Mouse (Mus musculus): ENCODE measurements around the gene Hist2h2ac. TPM values are rescaled to one million over a fixed set of nuclear protein-coding genes. Genes with fewer than 3 reads are reported as not detected.
A peak's percentile ranks its signal among the peaks of the same experiment; 100 is the strongest.
"Not testable (repeated sequence)": the region's sequence is repeated elsewhere in the genome, so short reads cannot be mapped to it uniquely, and the experiment has no call there.

The Hist2h2ac gene
- polyA plus RNA-seq, 1 experiment, result not detected

GRCm38 (mm10) chr3:96239949-96240798, 19.5 kb upstream of the Hist2h2ac start, which contains the start of gene Hist2h2aa2:
Gene Hist2h2aa2, minus strand, starts transcription at chr3:96240276.
- peak within 1 kb of the TSS; percentile 65 for H3K4me3 ChIP-seq (ENCODE audit: insufficient read depth, low read depth, low read length)
- peak within 1 kb of the TSS; percentile 75 for H3K27ac ChIP-seq (replicated peaks; ENCODE audit: low read depth, low read length)
- H3K4me1 ChIP-seq (ENCODE audit: control insufficient read depth, insufficient read depth, insufficient read length, low read length), result not testable (repeated sequence)

DNA sequence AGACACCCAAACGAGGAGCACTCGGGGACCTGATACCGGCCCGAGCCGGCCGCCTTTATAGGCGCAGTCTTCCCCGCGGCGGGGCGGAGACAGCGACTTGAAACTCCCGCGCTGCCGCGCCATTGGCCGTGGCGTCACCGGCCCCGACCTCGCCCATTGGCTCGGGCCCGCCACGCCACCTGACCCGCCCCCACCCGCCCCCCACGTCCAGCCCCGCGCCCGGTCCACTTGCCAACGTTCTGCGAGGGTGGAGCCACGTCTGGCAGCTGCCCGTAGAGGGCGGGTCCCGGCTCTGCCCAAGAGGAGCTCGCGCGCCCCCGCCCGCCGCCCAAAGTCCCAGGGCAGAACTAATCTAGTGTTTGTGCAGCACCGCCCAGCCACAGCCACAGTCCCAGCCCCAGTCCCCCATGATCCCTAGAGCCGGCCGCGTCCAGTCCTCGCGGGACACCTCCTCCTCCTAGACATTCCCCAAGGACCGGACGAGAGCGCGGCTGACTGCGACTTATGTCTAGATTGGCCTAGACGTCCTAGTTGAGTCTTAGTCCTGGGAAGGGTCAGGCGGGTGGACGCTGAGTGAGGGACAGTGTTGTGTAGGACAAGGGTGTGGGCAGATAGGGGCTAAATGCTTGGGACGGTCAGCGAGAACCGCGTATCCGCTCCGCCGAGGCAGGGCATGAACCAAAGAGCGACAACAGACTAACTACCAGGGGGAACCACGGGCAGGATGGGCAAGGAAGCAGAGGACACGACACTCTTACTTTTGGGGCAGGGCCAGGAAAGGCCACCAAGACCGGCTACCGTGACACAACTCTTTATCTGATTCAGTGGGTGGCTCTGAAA, 18.5 kb upstream of the Hist2h2ac start, which contains the start of gene Hist2h3c2:
Gene Hist2h3c2, minus strand, starts transcription at position 174 of the 840 bp plus-strand sequence.
- Histone ChIP-seq H3K4me3 (ENCODE audit: insufficient read depth, low read depth, low read length) (peak within 1 kb of the TSS; percentile 65), H3K27ac (replicated peaks; ENCODE audit: low read depth, low read length) (peak within 1 kb of the TSS; percentile 75; the same call in 1 of the 2 replicates)
- H3K4me1 ChIP-seq (ENCODE audit: control insufficient read depth, insufficient read depth, insufficient read length, low read length), result not testable (repeated sequence)

- no peaks in the 10 kb centered on the region for H3K4me1 ChIP-seq (ENCODE audit: control insufficient read depth, insufficient read depth, insufficient read length, low read length)
- no peak overlapping the region for H3K27ac ChIP-seq (replicated peaks; ENCODE audit: low read depth, low read length)
- H3K4me3 ChIP-seq (ENCODE audit: insufficient read depth, low read depth, low read length), result no peak overlapping the region
These were observed 17.3 kb upstream of the Hist2h2ac start for GRCm38 (mm10) chr3:96237904-96238511.

- Histone ChIP-seq H3K27ac (replicated peaks; ENCODE audit: low read depth, low read length) (no peak overlapping the region), H3K4me3 (ENCODE audit: insufficient read depth, low read depth, low read length) (no peak overlapping the region)
These were observed 16.7 kb upstream of the Hist2h2ac start for GRCm38 (mm10) chr3:96237335-96237903.

GRCm38 (mm10) chr3:96236834-96237334, 16.2 kb upstream of the Hist2h2ac start:
- no peak overlapping the region for H3K27ac ChIP-seq (replicated peaks; ENCODE audit: low read depth, low read length)
- no peak overlapping the region for H3K4me3 ChIP-seq (ENCODE audit: insufficient read depth, low read depth, low read length)
- no peaks in the 10 kb centered on the region for H3K4me1 ChIP-seq (ENCODE audit: control insufficient read depth, insufficient read depth, insufficient read length, low read length)

More at GRCm38 (mm10) chr3:96237335-96237903, 16.7 kb upstream of the Hist2h2ac start:
- no peaks in the 10 kb centered on the region for H3K4me1 ChIP-seq (ENCODE audit: control insufficient read depth, insufficient read depth, insufficient read length, low read length)

GRCm38 (mm10) chr3:96235836-96236235, 15.2 kb upstream of the Hist2h2ac start:
- Histone ChIP-seq H3K27ac (replicated peaks; ENCODE audit: low read depth, low read length) (no peak overlapping the region), H3K4me1 (ENCODE audit: control insufficient read depth, insufficient read depth, insufficient read length, low read length) (no peaks in the 10 kb centered on the region), H3K4me3 (ENCODE audit: insufficient read depth, low read depth, low read length) (no peak overlapping the region)

GRCm38 (mm10) chr3:96234914-96235313, 14.2 kb upstream of the Hist2h2ac start:
- no peaks in the 10 kb centered on the region for H3K4me1 ChIP-seq (ENCODE audit: control insufficient read depth, insufficient read depth, insufficient read length, low read length)
- H3K4me3 ChIP-seq (ENCODE audit: insufficient read depth, low read depth, low read length), result no peak overlapping the region
- no peak overlapping the region for H3K27ac ChIP-seq (replicated peaks; ENCODE audit: low read depth, low read length)

DNA sequence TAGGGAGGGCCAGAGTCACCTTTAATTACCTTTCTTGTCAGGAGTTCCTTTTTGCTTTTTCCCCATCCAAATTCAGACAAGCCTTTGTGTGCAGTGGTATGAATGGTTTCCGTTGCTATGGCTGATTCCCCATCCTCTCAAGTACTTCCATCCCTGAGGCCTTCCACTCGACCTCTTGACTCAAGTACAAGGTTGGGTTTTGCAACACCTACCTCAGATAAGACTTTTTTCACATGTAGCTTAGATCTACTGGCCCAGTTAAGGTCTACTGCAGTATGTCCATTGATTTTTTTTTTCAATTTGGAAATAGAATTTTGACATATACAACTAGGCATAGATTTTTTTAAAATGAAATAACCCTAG, 11.1 kb upstream of the Hist2h2ac start:
- Histone ChIP-seq H3K27ac (replicated peaks; ENCODE audit: low read depth, low read length) (no peak overlapping the region), H3K4me1 (ENCODE audit: control insufficient read depth, insufficient read depth, insufficient read length, low read length) (no peaks in the 10 kb centered on the region)

DNA sequence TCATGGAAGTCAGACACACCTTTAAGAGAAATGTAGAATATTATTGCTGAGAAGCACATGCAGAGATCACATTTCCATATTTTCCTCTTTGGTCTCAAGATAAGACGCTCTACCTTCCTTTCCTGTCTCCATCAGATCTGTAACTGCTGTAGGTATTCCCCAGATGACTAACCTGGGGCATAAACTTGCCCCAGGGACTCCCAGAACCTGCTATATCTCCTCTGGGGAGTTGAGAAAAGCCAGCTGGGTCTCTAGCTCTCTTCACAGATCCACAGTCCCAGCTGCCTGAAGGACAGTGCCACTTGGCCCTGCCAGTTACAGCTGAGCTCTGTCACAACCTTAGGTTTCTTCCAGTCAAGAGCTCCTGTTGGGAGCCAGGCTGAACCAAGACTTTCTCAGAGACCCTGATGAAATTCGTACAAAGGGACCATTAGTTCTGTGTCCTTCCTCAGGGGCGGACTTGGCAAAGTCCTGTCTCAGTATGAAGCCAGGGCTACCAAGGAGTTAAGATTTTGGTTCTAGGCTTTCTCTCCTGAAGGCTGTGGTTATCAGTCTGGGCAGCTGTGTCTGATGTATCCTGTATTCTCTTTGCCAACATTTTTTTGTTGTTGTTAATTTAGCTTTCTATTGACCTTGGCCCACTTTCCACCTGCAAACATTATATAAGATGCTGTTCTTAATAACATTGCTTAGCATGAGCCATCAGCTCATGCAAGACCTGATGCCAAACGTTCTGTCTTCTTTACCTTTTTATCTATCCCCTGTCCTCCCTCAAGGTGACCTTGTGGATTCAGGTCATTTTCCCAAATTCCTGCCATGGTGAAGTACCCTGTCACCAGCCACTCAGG, 10.5 kb upstream of the Hist2h2ac start:
- H3K27ac ChIP-seq (replicated peaks; ENCODE audit: low read depth, low read length), result no peak overlapping the region

More for the DNA sequence above, 11.1 kb upstream of the Hist2h2ac start:
- H3K4me3 ChIP-seq (ENCODE audit: insufficient read depth, low read depth, low read length), result no peak overlapping the region

GRCm38 (mm10) chr3:96230404-96230803, 9.7 kb upstream of the Hist2h2ac start:
- no peaks in the 10 kb centered on the region for H3K4me1 ChIP-seq (ENCODE audit: control insufficient read depth, insufficient read depth, insufficient read length, low read length)
- H3K4me3 ChIP-seq (ENCODE audit: insufficient read depth, low read depth, low read length), result no peak overlapping the region
- no peak overlapping the region for H3K27ac ChIP-seq (replicated peaks; ENCODE audit: low read depth, low read length)

More for the DNA sequence above, 10.5 kb upstream of the Hist2h2ac start:
- Histone ChIP-seq H3K4me1 (ENCODE audit: control insufficient read depth, insufficient read depth, insufficient read length, low read length) (no peaks in the 10 kb centered on the region), H3K4me3 (ENCODE audit: insufficient read depth, low read depth, low read length) (no peak overlapping the region)

DNA sequence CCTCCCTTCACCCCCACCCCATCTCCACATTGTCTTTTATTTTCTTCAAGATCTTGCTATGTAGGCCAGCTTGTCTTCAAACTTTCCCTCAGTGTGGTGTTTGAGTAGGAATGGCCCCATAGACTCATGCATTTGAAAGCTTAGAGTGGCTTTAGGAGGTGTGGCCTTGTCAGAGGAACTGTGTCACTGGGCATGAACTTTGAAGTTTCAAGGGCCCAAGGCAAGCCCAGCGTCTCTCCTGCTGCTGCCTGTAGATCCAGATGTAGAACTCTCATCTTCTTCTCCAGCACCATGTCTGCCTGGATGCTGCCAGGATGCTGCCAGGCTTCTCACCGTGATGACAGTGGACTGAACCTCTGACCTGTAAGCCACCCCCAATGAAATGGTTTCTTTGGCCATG, 8.1 kb upstream of the Hist2h2ac start:
- no peak overlapping the region for H3K4me3 ChIP-seq (ENCODE audit: insufficient read depth, low read depth, low read length)

DNA sequence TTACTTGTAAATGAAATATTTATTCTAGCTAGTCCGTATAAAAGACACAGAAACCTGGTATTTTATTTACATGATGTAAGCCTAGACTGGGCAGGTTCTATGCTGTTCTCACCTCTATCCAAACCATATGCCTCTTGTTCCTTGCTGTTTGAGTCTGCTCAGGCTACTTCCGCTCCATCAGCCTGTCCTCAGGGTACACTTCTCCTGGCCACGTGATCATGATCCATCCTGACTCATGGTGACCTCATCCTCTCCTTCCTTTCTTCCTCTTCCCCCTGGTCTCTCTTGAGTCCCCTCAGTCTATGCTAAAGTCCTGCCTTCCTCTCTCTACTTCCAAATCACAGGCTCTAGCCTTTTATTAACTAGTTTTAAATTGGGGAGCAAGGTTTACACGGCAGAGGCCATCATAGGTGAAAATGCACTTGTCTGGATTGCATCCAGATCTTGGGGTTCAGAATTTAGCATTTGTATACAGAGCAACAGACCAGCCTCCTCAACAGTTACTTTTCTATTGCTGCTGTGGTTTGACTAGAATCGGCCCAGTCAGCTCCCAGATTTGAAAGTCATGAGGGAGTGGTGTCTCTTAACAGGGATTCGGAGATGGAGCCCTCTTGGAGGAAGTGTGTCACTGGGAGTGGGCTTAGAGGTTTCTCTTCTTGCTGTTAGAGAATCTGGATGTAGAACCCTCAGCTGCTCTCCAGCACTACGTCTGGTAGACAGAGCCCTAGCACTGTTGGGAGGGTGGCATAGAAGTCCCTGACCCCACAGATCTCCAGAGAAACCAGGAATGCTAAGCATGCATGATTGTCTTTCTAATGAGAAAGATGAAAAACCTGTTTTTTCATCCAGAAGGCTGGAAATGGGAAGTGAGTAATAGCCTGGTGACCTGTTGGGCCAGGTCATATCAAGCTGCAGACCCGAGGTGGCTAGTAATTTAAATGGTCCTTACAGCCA, 6.3 kb upstream of the Hist2h2ac start:
- Histone ChIP-seq H3K4me1 (ENCODE audit: control insufficient read depth, insufficient read depth, insufficient read length, low read length) (peaks cover 2% of the 10 kb centered on the region; the same call in 1 of the 2 replicates), H3K4me3 (ENCODE audit: insufficient read depth, low read depth, low read length) (no peak overlapping the region), H3K27ac (replicated peaks; ENCODE audit: low read depth, low read length) (peak overlapping the region; percentile 35; the same call in 1 of the 2 replicates)

More for the DNA sequence above, 8.1 kb upstream of the Hist2h2ac start:
- Histone ChIP-seq H3K27ac (replicated peaks; ENCODE audit: low read depth, low read length) (no peak overlapping the region), H3K4me1 (ENCODE audit: control insufficient read depth, insufficient read depth, insufficient read length, low read length) (no peaks in the 10 kb centered on the region)

GRCm38 (mm10) chr3:96225421-96225820, 4.7 kb upstream of the Hist2h2ac start:
- Histone ChIP-seq H3K27ac (replicated peaks; ENCODE audit: low read depth, low read length) (no peak overlapping the region), H3K4me1 (ENCODE audit: control insufficient read depth, insufficient read depth, insufficient read length, low read length) (peaks cover 6% of the 10 kb centered on the region), H3K4me3 (ENCODE audit: insufficient read depth, low read depth, low read length) (no peak overlapping the region)
